Mouse (Mus musculus): ENCODE measurements around the gene Cyth1. TPM values are rescaled to one million over a fixed set of nuclear protein-coding genes. Genes with fewer than 3 reads are reported as not detected.
A peak's percentile ranks its signal among the peaks of the same experiment; 100 is the strongest.

The Cyth1 gene
- polyA plus RNA-seq, 1 experiment from 2014 or later = 10.1 TPM

DNA sequence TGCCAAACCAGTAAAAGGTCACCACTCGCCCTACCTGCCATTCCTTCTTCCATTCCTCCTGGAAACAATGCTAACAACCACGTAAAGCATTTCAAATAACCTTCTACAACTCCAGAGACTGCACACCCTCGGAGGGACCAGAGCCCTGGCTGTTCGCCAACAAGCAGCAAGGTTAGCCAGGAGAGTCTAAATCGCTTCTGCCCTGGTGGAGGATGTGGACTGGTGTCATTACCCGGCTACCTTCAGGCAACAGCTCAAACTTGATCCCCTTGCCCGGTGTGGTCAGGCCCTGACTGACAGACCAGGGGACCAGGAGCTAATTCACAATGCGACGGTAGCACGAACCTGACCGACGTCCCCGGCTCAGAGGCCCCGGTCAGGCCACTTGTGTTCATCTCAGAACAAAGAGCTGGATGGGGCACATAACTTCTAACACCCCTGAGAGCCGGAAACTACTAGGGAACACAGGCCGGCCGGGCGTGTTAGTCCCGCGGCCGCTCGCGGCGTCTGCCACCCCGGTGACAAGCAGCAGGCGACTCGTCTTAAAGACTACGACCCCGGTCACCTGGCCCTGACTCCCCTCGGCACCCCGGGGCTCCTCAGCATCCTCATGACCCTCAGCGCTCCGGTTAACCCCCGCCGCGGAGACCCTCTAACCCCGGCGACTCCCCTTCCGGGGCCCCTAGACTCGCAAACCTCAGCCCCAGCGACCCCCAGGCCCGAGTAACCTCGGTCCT lies 865 bp downstream of the Cyth1 start:
- peak overlapping the region; percentile 86 for H3K27ac ChIP-seq
- H3K9me3 ChIP-seq = no peaks in the 10 kb centered on the region
- peak; percentile 50 for DNase-seq (ENCODE audit: extremely low spot score, low spot score)
- peaks cover 12% of the 10 kb centered on the region for H3K27me3 ChIP-seq (ENCODE audit: poor library complexity, severe bottlenecking)
- WGBS = 3% methylated on average over 43 of the region's 43 CpGs
- H3K4me1 ChIP-seq = peaks cover 32% of the 10 kb centered on the region
- peak overlapping the region; percentile 93 for H3K4me3 ChIP-seq
- H3K36me3 ChIP-seq (replicated peaks) = no peaks in the 10 kb centered on the region

DNA sequence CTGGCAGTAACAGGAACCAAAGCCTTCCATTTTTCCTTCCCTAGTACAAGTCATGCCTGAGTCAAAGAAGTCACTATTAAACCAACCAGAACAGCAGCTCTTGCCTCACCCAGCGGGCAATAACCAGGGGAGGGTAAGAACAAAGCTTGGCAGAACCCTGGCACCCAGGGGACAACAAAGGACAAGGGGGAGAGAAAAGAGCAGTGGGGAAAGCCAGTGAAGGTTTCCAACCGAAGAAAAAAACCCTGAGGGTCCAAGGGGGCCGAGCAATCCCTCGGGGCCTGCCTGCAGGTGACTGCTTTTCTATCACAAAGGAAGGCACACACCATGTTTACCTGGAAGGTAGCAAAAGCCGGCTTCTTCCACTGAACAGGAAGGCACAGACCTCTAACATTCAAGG lies 1.7 kb downstream of the Cyth1 start:
- WGBS = 46% methylated on average over 5 of the region's 5 CpGs
- Histone ChIP-seq H3K36me3 (replicated peaks) (no peaks in the 10 kb centered on the region), H3K27ac (0 out of 2 replicates have a peak overlapping the region, but pooled peaks have one; percentile 21)

DNA sequence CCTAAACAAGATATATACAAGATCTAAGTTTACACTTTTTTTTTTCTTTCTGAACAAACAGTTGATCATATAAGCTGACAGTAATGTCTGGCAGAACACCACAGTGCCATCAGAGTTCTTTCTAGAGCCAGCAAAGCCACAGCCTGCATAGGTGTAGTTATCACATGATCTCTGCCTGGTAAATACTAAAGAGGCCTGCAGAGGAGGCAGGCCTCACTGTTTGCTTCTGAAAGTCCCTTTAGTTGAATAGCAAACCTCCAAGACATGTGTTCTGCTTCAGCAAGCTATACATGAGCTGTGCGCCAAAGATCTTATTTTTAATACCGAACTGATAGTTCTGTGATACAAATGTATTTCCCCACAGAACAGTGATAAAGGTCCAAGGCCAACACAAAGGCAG lies 3.3 kb downstream of the Cyth1 start:
- over 99% methylated on average over 2 of the region's 2 CpGs for WGBS
- peaks cover 50% of the 10 kb centered on the region for H3K4me1 ChIP-seq
- no peak overlapping the region for H3K27ac ChIP-seq
- peaks cover 12% of the 10 kb centered on the region for H3K27me3 ChIP-seq (ENCODE audit: poor library complexity, severe bottlenecking)
- no peaks in the 10 kb centered on the region for H3K9me3 ChIP-seq
- H3K36me3 ChIP-seq (replicated peaks) = no peaks in the 10 kb centered on the region
- no peak for DNase-seq (ENCODE audit: extremely low spot score, low spot score)
- no peak overlapping the region for H3K4me3 ChIP-seq

More for the DNA sequence above, 1.7 kb downstream of the Cyth1 start:
- Histone ChIP-seq H3K27me3 (ENCODE audit: poor library complexity, severe bottlenecking) (peaks cover 12% of the 10 kb centered on the region), H3K9me3 (no peaks in the 10 kb centered on the region), H3K4me1 (peaks cover 40% of the 10 kb centered on the region), H3K4me3 (peak overlapping the region; percentile 93)
- DNase-seq (ENCODE audit: extremely low spot score, low spot score) = no peak

DNA sequence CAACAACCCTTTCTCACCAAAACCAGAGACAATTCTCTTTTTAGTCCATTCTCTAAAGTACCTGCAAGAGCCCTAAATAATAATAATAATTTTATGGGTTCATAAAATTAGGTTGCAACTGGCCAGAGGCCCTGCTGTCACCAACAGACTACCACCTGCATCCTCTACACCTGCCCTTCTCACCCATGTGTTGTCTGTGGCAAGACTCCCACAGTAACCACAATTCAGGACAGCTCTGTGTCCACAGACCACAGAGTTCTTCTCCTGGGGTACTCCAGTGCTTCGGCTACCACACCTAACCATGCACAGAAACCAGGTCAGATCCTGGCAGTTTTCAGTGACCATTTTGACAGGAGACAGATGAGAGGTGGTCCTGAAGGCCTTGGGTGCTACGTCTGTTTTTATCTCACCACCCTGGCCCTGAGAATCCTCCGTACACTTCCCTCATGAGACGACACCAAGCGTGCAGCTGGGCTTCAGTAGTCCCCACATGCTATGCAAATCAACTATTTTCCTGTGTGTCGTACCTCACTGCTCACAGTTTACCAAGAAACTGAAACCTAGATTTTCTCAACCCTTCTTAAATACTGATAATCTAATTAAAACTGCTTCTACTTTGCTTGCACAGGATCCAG lies 4.6 kb downstream of the Cyth1 start:
- Histone ChIP-seq H3K4me3 (no peak overlapping the region), H3K4me1 (peaks cover 54% of the 10 kb centered on the region), H3K27me3 (ENCODE audit: poor library complexity, severe bottlenecking) (peaks cover 12% of the 10 kb centered on the region), H3K36me3 (replicated peaks) (no peaks in the 10 kb centered on the region), H3K27ac (no peak overlapping the region), H3K9me3 (no peaks in the 10 kb centered on the region)
- 92% methylated on average over 6 of the region's 6 CpGs for WGBS
- no peak for DNase-seq (ENCODE audit: extremely low spot score, low spot score)

DNA sequence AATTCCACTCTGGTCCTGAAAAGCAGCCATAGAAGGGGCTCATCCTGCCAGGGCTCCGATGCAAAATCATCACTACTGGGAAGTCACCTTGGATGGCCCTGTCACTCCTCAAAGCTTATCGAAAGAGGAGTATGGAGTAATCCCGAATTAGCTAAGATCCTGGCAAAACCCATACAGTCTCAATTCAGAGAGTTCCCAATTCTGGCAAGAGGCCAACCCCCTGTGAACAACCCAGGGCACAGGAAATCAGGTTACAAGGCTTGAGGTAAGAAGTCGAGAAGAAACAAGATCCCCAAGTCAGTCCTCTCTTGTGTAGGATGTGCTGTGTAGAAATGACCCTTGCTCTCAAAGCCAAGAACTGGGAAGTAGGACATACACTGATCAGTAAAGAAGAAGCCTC lies 5.9 kb downstream of the Cyth1 start:
- WGBS = 88% methylated on average over 4 of the region's 4 CpGs
- no peak for DNase-seq (ENCODE audit: extremely low spot score, low spot score)
- Histone ChIP-seq H3K4me1 (peaks cover 59% of the 10 kb centered on the region), H3K27ac (no peak overlapping the region), H3K27me3 (ENCODE audit: poor library complexity, severe bottlenecking) (peaks cover 12% of the 10 kb centered on the region), H3K36me3 (replicated peaks) (no peaks in the 10 kb centered on the region), H3K4me3 (no peak overlapping the region), H3K9me3 (no peaks in the 10 kb centered on the region)

DNA sequence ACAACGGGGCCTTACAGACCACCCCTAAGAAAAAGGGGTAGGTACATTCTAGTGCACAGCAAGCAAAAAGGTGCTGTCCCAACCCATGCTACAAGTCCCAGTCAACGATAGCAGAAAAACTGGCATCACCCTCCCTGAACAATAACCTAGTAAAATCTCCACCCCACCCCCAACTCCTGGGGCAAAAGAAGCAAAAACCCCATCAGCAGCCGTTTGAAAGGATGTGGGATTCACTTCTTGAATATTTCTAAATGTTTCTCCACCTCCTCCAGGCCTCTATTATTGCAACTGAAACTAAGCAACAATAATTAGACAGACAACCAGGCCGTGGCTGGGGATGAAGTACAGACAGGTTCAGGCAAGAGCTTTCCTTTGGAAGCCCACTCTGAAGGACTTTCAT lies 8.0 kb downstream of the Cyth1 start:
- 74% methylated on average over 4 of the region's 4 CpGs for WGBS
- no peaks in the 10 kb centered on the region for H3K9me3 ChIP-seq
- H3K27ac ChIP-seq = peak overlapping the region; percentile 77
- no peak for DNase-seq (ENCODE audit: extremely low spot score, low spot score)
- peaks cover 58% of the 10 kb centered on the region for H3K4me1 ChIP-seq
- H3K36me3 ChIP-seq (replicated peaks) = no peaks in the 10 kb centered on the region
- no peak overlapping the region for H3K4me3 ChIP-seq
- H3K27me3 ChIP-seq (ENCODE audit: poor library complexity, severe bottlenecking) = no peaks in the 10 kb centered on the region

DNA sequence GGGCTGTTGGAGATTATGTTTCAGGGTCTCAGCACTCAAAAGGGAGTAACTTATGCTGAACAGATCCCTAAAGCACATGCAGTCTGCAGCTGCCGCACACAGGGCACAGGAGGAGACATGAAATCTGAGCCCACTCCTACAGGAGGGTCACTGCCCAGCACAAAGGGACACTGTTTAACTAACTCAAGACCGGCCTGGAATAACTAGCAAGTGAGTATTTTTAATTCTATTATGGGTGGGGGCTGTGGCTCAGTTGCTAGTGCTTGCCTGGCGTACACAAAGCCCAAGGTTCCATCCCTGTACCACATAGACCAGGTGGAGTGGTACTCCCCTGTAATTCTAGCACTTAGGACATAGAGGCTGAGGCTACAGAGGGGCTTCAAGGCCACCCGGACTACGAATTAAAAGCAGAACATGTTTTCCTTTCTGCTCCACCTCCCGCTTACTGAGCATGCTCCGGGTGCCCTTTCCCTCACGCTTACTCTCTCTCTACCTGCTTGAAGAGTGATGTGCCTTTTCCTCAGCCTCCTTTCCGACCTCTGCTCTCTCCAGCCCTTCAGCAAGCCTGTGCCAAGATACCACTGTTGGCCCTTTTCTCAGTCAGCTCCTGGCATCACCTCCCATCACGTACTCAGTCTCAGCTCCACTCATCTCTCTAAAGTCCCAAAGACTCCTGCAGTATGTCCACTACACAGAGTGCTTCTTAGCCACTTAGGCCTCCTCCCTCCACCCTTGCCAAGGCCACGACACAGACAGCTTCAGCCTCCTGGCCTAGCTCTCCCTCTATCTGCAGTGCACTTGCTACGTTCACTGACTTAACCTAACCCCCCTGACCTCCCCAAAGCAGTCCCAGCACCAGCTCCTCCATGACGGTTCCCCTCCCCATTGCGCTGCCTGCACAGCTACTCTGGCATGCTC lies 8.9 kb downstream of the Cyth1 start:
- DNase-seq (ENCODE audit: extremely low spot score, low spot score) = peak; percentile 63

DNA sequence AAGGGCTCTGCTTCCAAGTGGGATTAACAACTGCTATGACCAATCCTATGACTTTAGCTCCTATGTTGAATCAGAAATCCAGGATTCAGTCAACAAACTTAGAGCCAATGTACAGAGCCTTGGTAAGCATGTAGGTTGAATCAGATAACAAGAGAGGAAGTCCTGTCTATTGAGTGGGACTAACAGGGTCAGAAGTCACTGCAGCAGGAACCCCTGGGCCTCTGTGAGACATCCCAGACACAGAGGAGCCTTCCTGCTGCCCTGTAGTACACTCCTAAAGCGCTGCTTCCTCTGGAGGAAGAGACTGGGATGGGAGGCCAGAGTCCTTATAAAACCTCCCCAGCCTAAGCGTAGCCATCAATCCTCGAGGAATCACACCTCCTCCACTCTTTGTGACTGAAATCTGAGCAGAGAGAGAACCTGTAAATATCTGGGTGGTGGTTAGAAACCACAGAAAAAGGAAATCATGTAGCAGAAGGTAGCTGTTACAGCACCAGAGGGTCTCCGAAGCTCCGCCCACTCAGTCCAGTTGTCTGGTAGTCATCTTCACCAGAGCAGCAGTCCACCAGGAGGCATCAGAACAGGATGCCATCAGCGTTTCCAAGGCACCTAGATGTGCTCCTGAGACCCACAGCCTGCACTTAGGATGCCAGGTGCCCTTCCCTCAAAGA lies 11.7 kb downstream of the Cyth1 start:
- H3K36me3 ChIP-seq (replicated peaks) = no peaks in the 10 kb centered on the region
- H3K4me3 ChIP-seq = no peak overlapping the region

More for the DNA sequence above, 8.9 kb downstream of the Cyth1 start:
- no peaks in the 10 kb centered on the region for H3K27me3 ChIP-seq (ENCODE audit: poor library complexity, severe bottlenecking)
- peaks cover 63% of the 10 kb centered on the region for H3K4me1 ChIP-seq
- peak overlapping the region; percentile 77 for H3K27ac ChIP-seq
- peak overlapping the region; percentile 5 for H3K4me3 ChIP-seq
- no peaks in the 10 kb centered on the region for H3K36me3 ChIP-seq (replicated peaks)
- H3K9me3 ChIP-seq = no peaks in the 10 kb centered on the region
- 50% methylated on average over 14 of the region's 14 CpGs for WGBS

DNA sequence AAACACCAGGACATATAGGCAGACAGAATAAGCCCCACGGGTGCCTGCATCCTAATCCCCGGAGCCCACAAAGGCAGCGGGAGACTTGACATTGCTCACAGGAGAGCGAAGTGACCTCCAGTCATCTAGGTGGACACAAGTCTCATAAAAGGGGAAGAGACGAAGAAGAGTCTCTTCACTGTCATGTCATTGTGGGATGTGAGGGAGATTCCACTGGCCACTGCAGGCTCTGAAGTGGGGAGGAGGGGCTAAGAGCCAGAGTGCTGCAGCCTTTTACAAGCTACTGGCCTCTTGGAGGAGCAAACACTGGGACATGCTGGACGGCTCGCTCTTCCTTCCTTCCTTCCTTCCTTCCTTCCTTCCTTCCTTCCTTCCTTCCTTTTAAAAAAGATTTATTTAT lies 13.5 kb downstream of the Cyth1 start:
- Histone ChIP-seq H3K27ac (no peak overlapping the region), H3K4me1 (peaks cover 51% of the 10 kb centered on the region)
- 82% methylated on average over 7 of the region's 7 CpGs for WGBS

More for the DNA sequence above, 11.7 kb downstream of the Cyth1 start:
- no peak for DNase-seq (ENCODE audit: extremely low spot score, low spot score)
- Histone ChIP-seq H3K27ac (peak overlapping the region; percentile 76), H3K27me3 (ENCODE audit: poor library complexity, severe bottlenecking) (no peaks in the 10 kb centered on the region), H3K9me3 (no peaks in the 10 kb centered on the region), H3K4me1 (peaks cover 60% of the 10 kb centered on the region)
- WGBS = 74% methylated on average over 6 of the region's 6 CpGs

DNA sequence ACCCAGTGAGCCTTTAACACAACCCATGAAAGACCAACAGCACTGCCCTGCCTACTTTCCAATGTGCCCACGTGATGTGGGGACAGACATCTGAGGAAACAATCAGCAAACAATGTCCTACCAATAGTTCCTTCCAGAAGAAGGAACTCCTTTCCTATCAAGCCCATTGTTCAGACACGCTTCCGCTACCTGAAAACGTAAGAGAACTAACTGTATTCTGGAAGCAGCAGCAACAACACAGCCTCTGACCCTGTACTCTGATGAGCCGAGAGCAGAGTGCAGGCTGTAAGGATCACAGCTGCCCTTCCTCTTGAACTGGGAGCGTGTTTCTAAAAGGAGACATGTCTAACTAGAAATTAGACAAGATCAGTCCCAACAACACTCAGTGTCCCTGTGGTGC lies 13.9 kb downstream of the Cyth1 start:
- WGBS = 83% methylated on average over 6 of the region's 6 CpGs
- H3K27ac ChIP-seq = no peak overlapping the region

More for the DNA sequence above, 13.5 kb downstream of the Cyth1 start:
- H3K9me3 ChIP-seq = no peaks in the 10 kb centered on the region
- H3K27me3 ChIP-seq (ENCODE audit: poor library complexity, severe bottlenecking) = no peaks in the 10 kb centered on the region
- no peak for DNase-seq (ENCODE audit: extremely low spot score, low spot score)
- H3K4me3 ChIP-seq = no peak overlapping the region
- no peaks in the 10 kb centered on the region for H3K36me3 ChIP-seq (replicated peaks)

DNA sequence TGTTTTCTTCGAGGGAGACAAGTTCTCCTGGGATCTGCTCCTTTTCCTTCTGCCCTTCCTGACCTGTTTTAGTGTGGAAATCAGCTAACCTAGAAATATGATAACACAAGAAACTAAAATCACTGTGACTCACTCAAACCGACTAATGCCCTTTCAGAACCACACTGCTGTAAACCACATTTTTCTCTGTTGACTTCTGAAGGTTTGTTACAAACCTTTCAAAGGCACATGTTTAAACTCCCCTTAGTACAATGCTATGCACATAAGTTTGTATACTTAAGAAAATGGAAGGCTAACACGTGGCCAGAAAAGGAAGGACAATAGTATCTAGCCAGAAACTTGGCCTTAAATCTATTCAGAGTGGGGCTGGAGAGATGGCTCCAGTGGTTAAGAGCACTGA lies 14.5 kb downstream of the Cyth1 start:
- H3K4me3 ChIP-seq = no peak overlapping the region
- H3K27ac ChIP-seq = no peak overlapping the region
- no peaks in the 10 kb centered on the region for H3K36me3 ChIP-seq (replicated peaks)
- DNase-seq (ENCODE audit: extremely low spot score, low spot score) = no peak
- H3K27me3 ChIP-seq (ENCODE audit: poor library complexity, severe bottlenecking) = no peaks in the 10 kb centered on the region
- H3K4me1 ChIP-seq = peaks cover 41% of the 10 kb centered on the region
- WGBS = 84% methylated on average over 3 of the region's 3 CpGs
- H3K9me3 ChIP-seq = no peaks in the 10 kb centered on the region

More for the DNA sequence above, 13.9 kb downstream of the Cyth1 start:
- Histone ChIP-seq H3K4me1 (peaks cover 47% of the 10 kb centered on the region), H3K27me3 (ENCODE audit: poor library complexity, severe bottlenecking) (no peaks in the 10 kb centered on the region), H3K9me3 (no peaks in the 10 kb centered on the region), H3K36me3 (replicated peaks) (no peaks in the 10 kb centered on the region), H3K4me3 (no peak overlapping the region)
- no peak for DNase-seq (ENCODE audit: extremely low spot score, low spot score)

DNA sequence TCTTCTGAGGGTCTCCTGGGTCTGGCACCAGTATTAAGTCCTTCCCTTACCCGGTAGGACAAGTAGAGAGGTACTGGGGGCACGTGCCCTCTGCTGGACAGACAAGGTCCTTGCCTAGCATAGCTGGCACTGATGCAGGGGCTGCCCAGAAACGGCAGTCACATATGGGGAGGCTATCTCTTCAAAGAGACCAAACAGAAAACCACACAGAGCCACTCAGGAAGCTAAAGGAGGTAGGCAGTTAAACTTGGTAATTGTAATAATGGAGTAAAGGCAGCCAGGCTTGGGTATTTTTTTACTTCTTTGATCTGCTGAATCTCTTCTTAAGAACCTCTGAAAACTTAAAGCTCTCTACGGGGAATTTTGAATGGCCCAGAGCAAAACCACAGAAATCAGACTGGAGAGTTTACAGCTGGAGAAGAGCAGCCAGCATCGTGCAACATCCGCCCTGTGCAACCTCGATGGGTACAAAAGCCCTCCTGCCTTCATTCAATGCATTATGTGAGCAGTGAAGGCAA lies 16.0 kb downstream of the Cyth1 start:
- Histone ChIP-seq H3K36me3 (replicated peaks) (no peaks in the 10 kb centered on the region), H3K4me3 (no peak overlapping the region), H3K9me3 (no peaks in the 10 kb centered on the region), H3K27me3 (ENCODE audit: poor library complexity, severe bottlenecking) (no peaks in the 10 kb centered on the region), H3K27ac (no peak overlapping the region), H3K4me1 (peaks cover 25% of the 10 kb centered on the region)
- DNase-seq (ENCODE audit: extremely low spot score, low spot score) = no peak
- 52% methylated on average over 7 of the region's 7 CpGs for WGBS

Measured in forebrain, embryonic 10.5 days (tissue).